In genomic region chr16:95776610-95777363, GRCm38 (mm10) we compare ENCODE assay signal across 25 mouse cellular contexts.
A peak's percentile ranks its signal among the peaks of the same experiment; 100 is the strongest.
DNase-seq lines count a peak whose midpoint lies in the region; ATAC-seq and TF ChIP-seq lines count a peak whose summit lies in the region.
"Had no signal": no experiment of that assay in that cellular context is flagged by ENCODE, and none has a peak within 500 bp of the region (broad histone marks: within the 10 kb centered on the region; RNA-seq: fewer than 3 reads in every experiment).

No protein-coding gene starts in this region.

- no peaks in the 10 kb centered on the region for H3K4me1 ChIP-seq in intestine, postnatal 0 days (replicated peaks; ENCODE audit: control insufficient read depth, insufficient read depth, low read length)
- H3K4me1 ChIP-seq in heart, embryonic 11.5 days (ENCODE audit: control insufficient read depth, insufficient read depth, low read length), result 0 out of 2 replicates have a peak, but pooled peaks cover 3% of the 10 kb centered on the region
- H3K4me1 ChIP-seq: forebrain, embryonic 15.5 days; hindbrain, embryonic 12.5 days; neural tube, embryonic 13.5 days had no signal

- WGBS in intestine, postnatal 0 days, result 66% methylated on average over 10 of the region's 10 CpGs
- WGBS in heart, embryonic 11.5 days (ENCODE audit: insufficient replicate concordance), result 86% methylated on average over 10 of the region's 10 CpGs

- H3K9ac ChIP-seq in intestine, postnatal 0 days (ENCODE audit: low read depth, low read length), result no peak overlapping the region
- H3K9ac ChIP-seq in heart, embryonic 11.5 days (ENCODE audit: low read depth, low read length), result no peak overlapping the region
- H3K9ac ChIP-seq: forebrain, embryonic 15.5 days; heart, embryonic 12.5 days; hindbrain, embryonic 12.5 days; liver, postnatal 0 days; neural tube, embryonic 13.5 days had no signal

- H3K36me3 ChIP-seq in intestine, postnatal 0 days (ENCODE audit: control insufficient read depth, insufficient read depth), result no peaks in the 10 kb centered on the region
- H3K36me3 ChIP-seq in heart, embryonic 11.5 days (ENCODE audit: control insufficient read depth, insufficient read depth, low read length), result no peaks in the 10 kb centered on the region
- H3K36me3 ChIP-seq: forebrain, embryonic 15.5 days; heart, embryonic 12.5 days; hindbrain, embryonic 12.5 days; neural tube, embryonic 13.5 days had no signal

- no peak overlapping the region for H3K4me2 ChIP-seq in intestine, postnatal 0 days (replicated peaks; ENCODE audit: low read depth)
- H3K4me2 ChIP-seq in heart, embryonic 11.5 days, result no peak overlapping the region
- H3K4me2 ChIP-seq: forebrain, embryonic 15.5 days; heart, embryonic 12.5 days; hindbrain, embryonic 12.5 days; neural tube, embryonic 13.5 days had no signal

- H3K9me3 ChIP-seq in intestine, postnatal 0 days (ENCODE audit: control insufficient read depth), result no peaks in the 10 kb centered on the region
- H3K9me3 ChIP-seq in heart, embryonic 11.5 days (replicated peaks; ENCODE audit: control insufficient read depth, low read length), result 0 out of 2 replicates have a peak, but pooled peaks cover 3% of the 10 kb centered on the region
- H3K9me3 ChIP-seq: forebrain, embryonic 15.5 days; heart, embryonic 12.5 days; hindbrain, embryonic 12.5 days; neural tube, embryonic 13.5 days had no signal

- H3K4me3 ChIP-seq in intestine, postnatal 0 days (ENCODE audit: low read depth, low read length), result no peak overlapping the region
- no peak overlapping the region for H3K4me3 ChIP-seq in heart, embryonic 11.5 days (ENCODE audit: low read depth, low read length)
- H3K4me3 ChIP-seq: forebrain, embryonic 15.5 days; heart, embryonic 12.5 days; hindbrain, embryonic 12.5 days; myocyte; neural tube, embryonic 13.5 days had no signal

- peak; percentile 75 to 78 for DNase-seq in lung, adult 18-20 months
- no peak for DNase-seq in lung, postnatal 14 days
- peak; percentile 45 for DNase-seq in lung, postnatal 10 days
- no peak for DNase-seq in urinary bladder, postnatal 25 days (ENCODE audit: low spot score)
- DNase-seq in heart, adult 11 months, result no peak
- DNase-seq: adrenal gland, postnatal 25 days; cerebellum, adult 8-10 months; cerebellum, postnatal 36 days; embryo, embryonic 11 days; heart, postnatal 10 days; kidney, adult 8-10 months; kidney, postnatal 10 days; layer of hippocampus, postnatal 36 days; liver, postnatal 0 days; right cerebral cortex, adult 18-20 months; right cerebral cortex, postnatal 4 days; thymus, postnatal 14 days had no signal

- H3K27ac ChIP-seq in intestine, postnatal 0 days (ENCODE audit: low read depth, low read length), result no peak overlapping the region
- no peak overlapping the region for H3K27ac ChIP-seq in heart, embryonic 11.5 days (ENCODE audit: low read depth, low read length)
- H3K27ac ChIP-seq: forebrain, embryonic 15.5 days; hindbrain, embryonic 12.5 days; neural tube, embryonic 13.5 days had no signal

- H3K27me3 ChIP-seq in intestine, postnatal 0 days (replicated peaks; ENCODE audit: control insufficient read depth, insufficient read depth, low read length), result no peaks in the 10 kb centered on the region
- peaks cover 3% of the 10 kb centered on the region for H3K27me3 ChIP-seq in heart, embryonic 11.5 days (ENCODE audit: control insufficient read depth, insufficient read depth, low read length)
- H3K27me3 ChIP-seq: forebrain, embryonic 15.5 days; hindbrain, embryonic 12.5 days; neural tube, embryonic 13.5 days had no signal

- ATAC-seq in intestine, postnatal 0 days, result peak; percentile 73
- no peak for ATAC-seq in heart, embryonic 11.5 days (replicated peaks; ENCODE audit: insufficient number of reproducible peaks, low FRiP score, low TSS enrichment)
- ATAC-seq: forebrain, embryonic 15.5 days; liver, postnatal 0 days; midbrain, embryonic 16.5 days had no signal

- no peak for TF ChIP-seq CTCF in intestine, postnatal 0 days (IDR thresholded peaks at IDR 0.05; ENCODE audit: low read depth)

Comparison
In these comparisons a context has a peak if more than half of its experiments do, and no peak if none do; other contexts are left out.
1. DNase-seq: peak in lung, adult 18-20 months (2 of 2) and lung, postnatal 10 days (single experiment); none in lung, postnatal 14 days (single experiment), urinary bladder, postnatal 25 days (single experiment) and heart, adult 11 months (single experiment).